Mouse (Mus musculus): Measurements from ENCODE around the gene Ccnj. TPM values are rescaled to one million over a fixed set of nuclear protein-coding genes. Genes with fewer than 3 reads are reported as not detected.

Gene Ccnj
- polyA plus RNA-seq, 1 experiment from 2014 or later = 39.9 TPM

- no peak for DNase-seq (ENCODE audit: extremely low spot score, low spot score)
- no peaks in the 10 kb centered on the region for H3K36me3 ChIP-seq (replicated peaks)
Observed at GRCm38 (mm10) chr19:40825636-40826035, 5.4 kb upstream of the Ccnj start.

GRCm38 (mm10) chr19:40826735-40827134 lies 4.3 kb upstream of the Ccnj start:
- Histone ChIP-seq H3K36me3 (replicated peaks) (no peaks in the 10 kb centered on the region), H3K4me1 (peaks cover 8% of the 10 kb centered on the region), H3K4me3 (no peak overlapping the region), H3K27me3 (ENCODE audit: poor library complexity, severe bottlenecking) (no peaks in the 10 kb centered on the region), H3K9me3 (no peaks in the 10 kb centered on the region), H3K27ac (no peak overlapping the region)
- no peak for DNase-seq (ENCODE audit: extremely low spot score, low spot score)
- WGBS = 89% methylated on average over 7 of the region's 7 CpGs

More at GRCm38 (mm10) chr19:40825636-40826035, 5.4 kb upstream of the Ccnj start:
- Histone ChIP-seq H3K27me3 (ENCODE audit: poor library complexity, severe bottlenecking) (no peaks in the 10 kb centered on the region), H3K27ac (no peak overlapping the region), H3K4me1 (peaks cover 7% of the 10 kb centered on the region), H3K4me3 (no peak overlapping the region), H3K9me3 (no peaks in the 10 kb centered on the region)
- WGBS = 75% methylated on average over 5 of the region's 5 CpGs

GRCm38 (mm10) chr19:40830198-40830597 lies 881 bp upstream of the Ccnj start:
- Histone ChIP-seq H3K9me3 (no peaks in the 10 kb centered on the region), H3K4me3 (peak overlapping the region; percentile 88), H3K4me1 (peaks cover 39% of the 10 kb centered on the region), H3K36me3 (replicated peaks) (peaks cover 13% of the 10 kb centered on the region), H3K27ac (peak overlapping the region; percentile 100), H3K27me3 (ENCODE audit: poor library complexity, severe bottlenecking) (no peaks in the 10 kb centered on the region)
- 61% methylated on average over 7 of the region's 7 CpGs for WGBS
- DNase-seq (ENCODE audit: extremely low spot score, low spot score) = no peak

- peaks cover 27% of the 10 kb centered on the region for H3K36me3 ChIP-seq (replicated peaks)
- WGBS = under 1% methylated on average over 64 of the region's 76 CpGs
- peak; percentile 63 for DNase-seq (ENCODE audit: extremely low spot score, low spot score)
- no peaks in the 10 kb centered on the region for H3K27me3 ChIP-seq (ENCODE audit: poor library complexity, severe bottlenecking)
- peak overlapping the region; percentile 88 for H3K4me3 ChIP-seq
- no peaks in the 10 kb centered on the region for H3K9me3 ChIP-seq
- peaks cover 39% of the 10 kb centered on the region for H3K4me1 ChIP-seq
- H3K27ac ChIP-seq = peak overlapping the region; percentile 100
Observed at GRCm38 (mm10) chr19:40831416-40832201, 530 bp downstream of the Ccnj start.

GRCm38 (mm10) chr19:40832361-40832760 lies 1.3 kb downstream of the Ccnj start:
- H3K9me3 ChIP-seq = no peaks in the 10 kb centered on the region
- 46% methylated on average over 5 of the region's 5 CpGs for WGBS

GRCm38 (mm10) chr19:40834436-40834835 lies 3.4 kb downstream of the Ccnj start:
- Histone ChIP-seq H3K4me3 (no peak overlapping the region), H3K9me3 (no peaks in the 10 kb centered on the region), H3K27me3 (ENCODE audit: poor library complexity, severe bottlenecking) (no peaks in the 10 kb centered on the region), H3K4me1 (peaks cover 39% of the 10 kb centered on the region), H3K27ac (no peak overlapping the region), H3K36me3 (replicated peaks) (peaks cover 55% of the 10 kb centered on the region)
- WGBS = 88% methylated on average over 6 of the region's 6 CpGs
- no peak for DNase-seq (ENCODE audit: extremely low spot score, low spot score)

More at GRCm38 (mm10) chr19:40832361-40832760, 1.3 kb downstream of the Ccnj start:
- no peaks in the 10 kb centered on the region for H3K27me3 ChIP-seq (ENCODE audit: poor library complexity, severe bottlenecking)
- H3K4me3 ChIP-seq = peak overlapping the region; percentile 88
- peaks cover 39% of the 10 kb centered on the region for H3K4me1 ChIP-seq
- H3K27ac ChIP-seq = peak overlapping the region; percentile 100
- H3K36me3 ChIP-seq (replicated peaks) = peaks cover 34% of the 10 kb centered on the region
- no peak for DNase-seq (ENCODE audit: extremely low spot score, low spot score)

- Histone ChIP-seq H3K4me1 (peaks cover 20% of the 10 kb centered on the region), H3K36me3 (replicated peaks) (peaks cover 93% of the 10 kb centered on the region), H3K27me3 (ENCODE audit: poor library complexity, severe bottlenecking) (no peaks in the 10 kb centered on the region), H3K4me3 (no peak overlapping the region), H3K27ac (no peak overlapping the region), H3K9me3 (no peaks in the 10 kb centered on the region)
- WGBS = 94% methylated on average over 7 of the region's 7 CpGs
- no peak for DNase-seq (ENCODE audit: extremely low spot score, low spot score)
Observed at GRCm38 (mm10) chr19:40838205-40838604, 7.1 kb downstream of the Ccnj start.

- no peaks in the 10 kb centered on the region for H3K27me3 ChIP-seq (ENCODE audit: poor library complexity, severe bottlenecking)
- H3K27ac ChIP-seq = no peak overlapping the region
- H3K4me3 ChIP-seq = no peak overlapping the region
- no peaks in the 10 kb centered on the region for H3K4me1 ChIP-seq
- no peak for DNase-seq (ENCODE audit: extremely low spot score, low spot score)
- WGBS = 93% methylated on average over 6 of the region's 6 CpGs
- no peaks in the 10 kb centered on the region for H3K9me3 ChIP-seq
- peaks cover 100% of the 10 kb centered on the region for H3K36me3 ChIP-seq (replicated peaks)
Observed at GRCm38 (mm10) chr19:40840303-40840702, 9.2 kb downstream of the Ccnj start.

- no peaks in the 10 kb centered on the region for H3K9me3 ChIP-seq
- 96% methylated on average over 6 of the region's 6 CpGs for WGBS
- no peaks in the 10 kb centered on the region for H3K27me3 ChIP-seq (ENCODE audit: poor library complexity, severe bottlenecking)
- no peak for DNase-seq (ENCODE audit: extremely low spot score, low spot score)
- no peak overlapping the region for H3K27ac ChIP-seq
- peaks cover 100% of the 10 kb centered on the region for H3K36me3 ChIP-seq (replicated peaks)
- no peaks in the 10 kb centered on the region for H3K4me1 ChIP-seq
- no peak overlapping the region for H3K4me3 ChIP-seq
Observed at GRCm38 (mm10) chr19:40841083-40841482, 10.0 kb downstream of the Ccnj start.

- Histone ChIP-seq H3K4me3 (no peak overlapping the region), H3K27me3 (ENCODE audit: poor library complexity, severe bottlenecking) (no peaks in the 10 kb centered on the region), H3K36me3 (replicated peaks) (peaks cover 100% of the 10 kb centered on the region), H3K9me3 (no peaks in the 10 kb centered on the region), H3K27ac (no peak overlapping the region), H3K4me1 (no peaks in the 10 kb centered on the region)
- WGBS = 95% methylated on average over 13 of the region's 13 CpGs
- no peak for DNase-seq (ENCODE audit: extremely low spot score, low spot score)
Observed at GRCm38 (mm10) chr19:40841593-40841992, 10.5 kb downstream of the Ccnj start.

- no peaks in the 10 kb centered on the region for H3K4me1 ChIP-seq
- no peaks in the 10 kb centered on the region for H3K27me3 ChIP-seq (ENCODE audit: poor library complexity, severe bottlenecking)
- no peaks in the 10 kb centered on the region for H3K9me3 ChIP-seq
- 94% methylated on average over 13 of the region's 13 CpGs for WGBS
- peaks cover 100% of the 10 kb centered on the region for H3K36me3 ChIP-seq (replicated peaks)
- no peak overlapping the region for H3K4me3 ChIP-seq
- no peak overlapping the region for H3K27ac ChIP-seq
- DNase-seq (ENCODE audit: extremely low spot score, low spot score) = no peak
Observed at GRCm38 (mm10) chr19:40844731-40845130, 13.7 kb downstream of the Ccnj start.

GRCm38 (mm10) chr19:40849391-40849790 lies 18.3 kb downstream of the Ccnj start:
- Histone ChIP-seq H3K36me3 (replicated peaks) (peaks cover 71% of the 10 kb centered on the region), H3K9me3 (no peaks in the 10 kb centered on the region), H3K27me3 (ENCODE audit: poor library complexity, severe bottlenecking) (no peaks in the 10 kb centered on the region), H3K4me1 (no peaks in the 10 kb centered on the region), H3K27ac (no peak overlapping the region), H3K4me3 (no peak overlapping the region)
- no peak for DNase-seq (ENCODE audit: extremely low spot score, low spot score)
- 88% methylated on average over 12 of the region's 12 CpGs for WGBS

GRCm38 (mm10) chr19:40859555-40859954 lies 28.5 kb downstream of the Ccnj start:
- DNase-seq (ENCODE audit: extremely low spot score, low spot score) = no peak
- H3K4me3 ChIP-seq = no peak overlapping the region
- H3K4me1 ChIP-seq = no peaks in the 10 kb centered on the region
- no peaks in the 10 kb centered on the region for H3K9me3 ChIP-seq
- 78% methylated on average over 4 of the region's 4 CpGs for WGBS
- peaks cover 7% of the 10 kb centered on the region; the same call in 1 of the 2 replicates for H3K27me3 ChIP-seq (ENCODE audit: poor library complexity, severe bottlenecking)
- H3K27ac ChIP-seq = no peak overlapping the region
- no peaks in the 10 kb centered on the region for H3K36me3 ChIP-seq (replicated peaks)
